Mouse (Mus musculus): Measurements from ENCODE around the gene Adamtsl1. TPM values are rescaled to one million over a fixed set of nuclear protein-coding genes. Genes with fewer than 3 reads are reported as not detected.

The Adamtsl1 gene
- polyA plus RNA-seq (2012; rRNA removed) = 4.7 and 6.3 TPM in 2 replicates

DNA sequence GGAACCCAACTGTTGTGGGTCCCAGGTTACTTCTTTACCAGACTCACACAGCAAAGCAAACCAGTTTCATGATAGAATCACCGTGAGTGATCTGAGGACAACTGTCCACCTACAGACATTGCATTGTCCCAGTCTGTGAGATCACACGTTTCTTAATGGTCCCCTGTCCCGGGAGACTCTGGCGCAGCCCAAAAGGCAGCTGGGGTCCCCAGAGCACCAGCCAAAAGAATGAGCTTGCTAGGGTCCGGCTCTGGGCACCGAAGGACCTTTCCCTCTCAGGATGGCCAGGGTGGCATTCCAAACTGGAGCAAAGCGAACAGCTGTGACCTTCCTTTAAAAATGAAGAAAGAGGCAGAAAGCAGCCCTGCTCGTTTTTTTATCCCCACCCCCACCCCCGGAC, at the start of gene Adamtsl1:
Adamtsl1 (plus strand) TSS at position 381 of the 400 bp plus-strand sequence.
- peak; percentile 15 for DNase-seq (ENCODE audit: low read depth)

GRCm38 (mm10) chr4:85483586-85483985, 30.4 kb upstream of the Adamtsl1 start:
- peak; percentile 70 for DNase-seq (ENCODE audit: low read depth)
- TF ChIP-seq POLR2A (IDR thresholded peaks at IDR 0.05; ENCODE audit: borderline replicate concordance, extremely low read depth, insufficient read depth, insufficient read length, poor library complexity, severe bottlenecking) (no peak), CTCF (IDR thresholded peaks at IDR 0.05; ENCODE audit: borderline replicate concordance, extremely low read depth, insufficient read depth, insufficient read length) (no peak)

More for the DNA sequence above, at the start of gene Adamtsl1:
- TF ChIP-seq POLR2A (IDR thresholded peaks at IDR 0.05; ENCODE audit: borderline replicate concordance, extremely low read depth, insufficient read depth, insufficient read length, poor library complexity, severe bottlenecking) (no peak), CTCF (IDR thresholded peaks at IDR 0.05; ENCODE audit: borderline replicate concordance, extremely low read depth, insufficient read depth, insufficient read length) (no peak)

DNA sequence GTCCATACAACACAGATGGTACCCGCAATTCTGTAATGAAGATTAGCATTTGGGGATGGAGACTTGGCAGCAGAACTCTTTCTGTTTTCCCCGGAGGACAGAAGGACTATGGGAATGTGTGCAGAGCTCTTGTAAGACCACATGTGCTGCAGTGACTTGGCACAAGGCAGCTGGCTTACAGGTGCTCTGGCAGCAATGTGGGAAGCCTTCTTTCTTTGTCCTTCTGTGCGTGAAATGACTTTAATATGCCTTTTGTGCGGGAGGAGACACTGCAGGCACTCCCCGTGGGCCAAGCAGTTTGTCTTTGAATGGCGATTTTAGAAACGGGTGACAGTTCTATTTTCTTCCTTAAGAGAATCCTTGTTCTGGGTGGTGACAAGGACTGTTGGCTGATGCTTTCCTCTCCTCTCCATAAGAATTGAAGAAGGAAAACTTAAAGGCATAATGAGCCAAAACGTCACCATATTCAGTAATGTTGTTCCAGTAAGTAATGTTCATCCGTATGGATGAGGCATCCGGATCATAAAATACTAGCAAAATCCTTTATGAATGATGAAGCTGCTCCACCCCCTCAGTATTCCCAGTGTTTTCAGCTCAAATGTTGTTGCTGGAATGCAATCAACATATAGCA, 27.5 kb upstream of the Adamtsl1 start:
- TF ChIP-seq CTCF (IDR thresholded peaks at IDR 0.05; ENCODE audit: borderline replicate concordance, extremely low read depth, insufficient read depth, insufficient read length) (no peak), POLR2A (IDR thresholded peaks at IDR 0.05; ENCODE audit: borderline replicate concordance, extremely low read depth, insufficient read depth, insufficient read length, poor library complexity, severe bottlenecking) (no peak)
- peak; percentile 78 for DNase-seq (ENCODE audit: low read depth)

GRCm38 (mm10) chr4:85505718-85506117, 8.3 kb upstream of the Adamtsl1 start:
- TF ChIP-seq POLR2A (IDR thresholded peaks at IDR 0.05; ENCODE audit: borderline replicate concordance, extremely low read depth, insufficient read depth, insufficient read length, poor library complexity, severe bottlenecking) (no peak), CTCF (IDR thresholded peaks at IDR 0.05; ENCODE audit: borderline replicate concordance, extremely low read depth, insufficient read depth, insufficient read length) (no peak)
- DNase-seq (ENCODE audit: low read depth) = no peak

- TF ChIP-seq POLR2A (IDR thresholded peaks at IDR 0.05; ENCODE audit: borderline replicate concordance, extremely low read depth, insufficient read depth, insufficient read length, poor library complexity, severe bottlenecking) (no peak), CTCF (IDR thresholded peaks at IDR 0.05; ENCODE audit: borderline replicate concordance, extremely low read depth, insufficient read depth, insufficient read length) (no peak)
Observed at GRCm38 (mm10) chr4:85506976-85507375, 7.0 kb upstream of the Adamtsl1 start.

GRCm38 (mm10) chr4:85507491-85507890, 6.5 kb upstream of the Adamtsl1 start:
- TF ChIP-seq CTCF (IDR thresholded peaks at IDR 0.05; ENCODE audit: borderline replicate concordance, extremely low read depth, insufficient read depth, insufficient read length) = no peak
- TF ChIP-seq POLR2A (IDR thresholded peaks at IDR 0.05; ENCODE audit: borderline replicate concordance, extremely low read depth, insufficient read depth, insufficient read length, poor library complexity, severe bottlenecking) = no peak
- no peak for DNase-seq (ENCODE audit: low read depth)

More at GRCm38 (mm10) chr4:85506976-85507375, 7.0 kb upstream of the Adamtsl1 start:
- no peak for DNase-seq (ENCODE audit: low read depth)

DNA sequence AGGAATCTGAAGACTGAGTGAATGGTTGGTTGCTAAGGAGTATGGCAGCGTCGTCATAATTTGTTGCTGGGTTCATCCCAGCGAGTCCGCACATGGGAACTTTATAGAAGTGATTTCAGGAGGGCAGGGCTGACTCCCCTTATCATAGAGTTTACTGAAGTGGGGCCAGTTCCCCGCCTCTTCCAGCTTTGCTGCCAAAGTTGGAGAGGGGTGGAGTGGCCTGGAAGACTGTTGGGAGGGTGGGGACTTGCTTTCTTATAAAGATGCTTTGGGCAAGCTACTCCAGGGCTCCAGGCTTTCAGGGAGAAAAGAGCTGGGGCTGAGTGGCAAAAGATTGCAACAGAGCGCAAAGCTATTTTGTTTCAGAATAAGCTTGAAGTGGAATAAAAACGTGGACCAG, 684 bp upstream of the Adamtsl1 start:
- TF ChIP-seq CTCF (IDR thresholded peaks at IDR 0.05; ENCODE audit: borderline replicate concordance, extremely low read depth, insufficient read depth, insufficient read length) (no peak), POLR2A (IDR thresholded peaks at IDR 0.05; ENCODE audit: borderline replicate concordance, extremely low read depth, insufficient read depth, insufficient read length, poor library complexity, severe bottlenecking) (no peak)
- peak; percentile 56 for DNase-seq (ENCODE audit: low read depth)

DNA sequence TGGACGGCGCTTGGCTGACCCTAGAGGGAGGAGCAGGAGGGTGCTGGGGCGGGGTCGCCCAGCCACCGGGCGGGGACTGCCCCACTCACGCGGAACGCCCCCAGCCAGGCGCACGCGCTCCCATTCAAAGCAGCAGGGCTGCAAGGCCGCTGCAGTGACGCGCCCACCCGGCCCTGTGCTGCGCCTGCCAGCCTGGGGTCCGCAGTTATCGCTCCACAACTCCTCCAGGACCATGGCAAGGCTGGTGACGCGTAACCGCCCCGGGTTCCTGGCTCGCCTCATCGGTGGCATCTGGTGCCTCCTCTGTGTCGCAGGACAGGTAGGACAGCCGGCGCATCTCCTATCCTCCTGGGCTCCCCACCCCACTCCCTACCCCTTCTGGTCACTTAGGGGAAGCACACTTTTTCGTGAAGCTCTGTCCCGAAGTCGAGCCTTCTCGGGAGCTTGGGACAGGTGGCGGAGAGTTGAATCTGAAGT, 271 bp downstream of the Adamtsl1 start:
- peak; percentile 52; the same call in 1 of the 2 replicates for TF ChIP-seq CTCF (IDR thresholded peaks at IDR 0.05; ENCODE audit: borderline replicate concordance, extremely low read depth, insufficient read depth, insufficient read length)
- no peak for TF ChIP-seq POLR2A (IDR thresholded peaks at IDR 0.05; ENCODE audit: borderline replicate concordance, extremely low read depth, insufficient read depth, insufficient read length, poor library complexity, severe bottlenecking)
- peak; percentile 72 for DNase-seq (ENCODE audit: low read depth)

GRCm38 (mm10) chr4:85526966-85527566, 13.1 kb downstream of the Adamtsl1 start:
- no peak for TF ChIP-seq CTCF (IDR thresholded peaks at IDR 0.05; ENCODE audit: borderline replicate concordance, extremely low read depth, insufficient read depth, insufficient read length)
- TF ChIP-seq POLR2A (IDR thresholded peaks at IDR 0.05; ENCODE audit: borderline replicate concordance, extremely low read depth, insufficient read depth, insufficient read length, poor library complexity, severe bottlenecking) = no peak
- no peak for DNase-seq (ENCODE audit: low read depth)

DNA sequence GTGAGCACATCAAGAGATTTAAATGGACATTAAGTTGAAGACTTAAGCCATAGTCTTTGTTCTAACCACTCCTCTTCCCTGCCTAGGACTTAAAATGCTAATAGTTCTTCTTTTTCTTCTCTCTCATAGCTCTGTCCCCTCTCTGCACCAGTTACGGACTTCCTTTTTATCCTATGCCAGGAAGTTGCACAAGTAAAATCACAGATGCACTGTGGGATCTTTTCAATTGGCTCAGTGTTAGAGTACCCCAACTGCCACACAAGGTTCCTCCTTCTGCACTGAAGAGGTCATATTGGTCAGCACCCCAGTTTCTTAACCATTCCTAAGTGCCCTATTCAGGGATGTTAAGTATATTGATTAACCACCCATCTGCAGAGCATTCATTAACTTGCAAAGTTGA, 15.9 kb downstream of the Adamtsl1 start:
- DNase-seq (ENCODE audit: low read depth) = no peak
- TF ChIP-seq CTCF (IDR thresholded peaks at IDR 0.05; ENCODE audit: borderline replicate concordance, extremely low read depth, insufficient read depth, insufficient read length) (no peak), POLR2A (IDR thresholded peaks at IDR 0.05; ENCODE audit: borderline replicate concordance, extremely low read depth, insufficient read depth, insufficient read length, poor library complexity, severe bottlenecking) (no peak)

DNA sequence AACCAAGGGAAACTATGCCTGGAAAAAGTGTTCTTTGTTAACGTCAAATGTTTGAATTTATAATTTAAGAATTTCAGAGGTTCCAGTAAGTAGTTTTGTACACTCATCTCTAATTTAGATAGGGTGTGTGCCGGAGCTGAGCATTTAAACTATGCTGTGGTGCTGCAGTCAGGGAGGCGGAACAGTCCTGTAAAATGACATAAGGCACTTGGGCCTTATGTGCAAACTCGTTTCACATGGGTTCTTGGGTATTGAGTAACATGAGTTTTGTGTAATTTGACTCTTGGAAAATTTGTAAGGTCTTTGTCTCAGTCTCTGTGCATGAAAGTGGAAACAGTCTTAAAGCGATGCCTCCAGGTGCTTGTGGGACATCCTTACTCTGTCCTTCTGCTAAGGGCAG, 25.7 kb downstream of the Adamtsl1 start:
- TF ChIP-seq CTCF (IDR thresholded peaks at IDR 0.05; ENCODE audit: borderline replicate concordance, extremely low read depth, insufficient read depth, insufficient read length) (no peak), POLR2A (IDR thresholded peaks at IDR 0.05; ENCODE audit: borderline replicate concordance, extremely low read depth, insufficient read depth, insufficient read length, poor library complexity, severe bottlenecking) (no peak)
- DNase-seq (ENCODE audit: low read depth) = no peak

- DNase-seq (ENCODE audit: low read depth) = no peak
- TF ChIP-seq CTCF (IDR thresholded peaks at IDR 0.05; ENCODE audit: borderline replicate concordance, extremely low read depth, insufficient read depth, insufficient read length) (no peak), POLR2A (IDR thresholded peaks at IDR 0.05; ENCODE audit: borderline replicate concordance, extremely low read depth, insufficient read depth, insufficient read length, poor library complexity, severe bottlenecking) (no peak)
Observed at GRCm38 (mm10) chr4:85543221-85543620, 29.2 kb downstream of the Adamtsl1 start.

Measured in brain, embryonic 14.5 days (tissue).